Mouse (Mus musculus): ENCODE results near the gene Bfsp1. TPM values are rescaled to one million over a fixed set of nuclear protein-coding genes. Genes with fewer than 3 reads are reported as not detected.

The Bfsp1 gene
- polyA plus RNA-seq, 1 experiment from 2014 or later: 1.1 TPM

DNA sequence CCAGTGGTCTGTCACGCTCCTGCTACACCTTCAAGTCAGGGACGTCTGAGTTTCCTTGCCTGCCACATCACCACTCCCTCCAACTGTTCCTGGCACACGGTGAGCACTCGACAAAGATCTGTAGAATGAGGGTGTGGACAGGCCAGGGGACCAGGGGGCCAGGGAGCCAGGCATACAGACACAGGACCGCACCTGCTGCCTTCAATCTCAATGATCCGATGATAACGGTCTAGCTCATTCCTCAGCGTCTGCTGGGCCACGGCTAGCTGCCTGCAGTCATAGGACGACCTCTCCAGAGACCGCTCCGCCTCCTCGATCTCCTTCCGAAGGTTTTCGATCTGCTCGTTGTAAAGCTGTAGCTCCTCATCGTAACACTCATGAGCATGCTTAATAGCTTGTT is 31.3 kb downstream of the Bfsp1 start:
- Histone ChIP-seq H3K9me3 (replicated peaks; ENCODE audit: control insufficient read depth, low read length) (no peaks in the 10 kb centered on the region), H3K36me3 (ENCODE audit: control insufficient read depth, insufficient read depth, low read length) (no peaks in the 10 kb centered on the region), H3K27ac (ENCODE audit: low read length) (no peak overlapping the region), H3K27me3 (ENCODE audit: control insufficient read depth, insufficient read depth, low read length) (no peaks in the 10 kb centered on the region), H3K4me2 (ENCODE audit: low read depth, low read length) (no peak overlapping the region), H3K9ac (ENCODE audit: low read length) (no peak overlapping the region), H3K4me3 (replicated peaks; ENCODE audit: low read length) (no peak overlapping the region), H3K4me1 (ENCODE audit: control insufficient read depth, insufficient read depth, low read length) (0 out of 2 replicates have a peak, but pooled peaks cover 3% of the 10 kb centered on the region)
- no peak for ATAC-seq (ENCODE audit: insufficient read depth, low FRiP score)
- WGBS: 66% methylated on average over 17 of the region's 17 CpGs

DNA sequence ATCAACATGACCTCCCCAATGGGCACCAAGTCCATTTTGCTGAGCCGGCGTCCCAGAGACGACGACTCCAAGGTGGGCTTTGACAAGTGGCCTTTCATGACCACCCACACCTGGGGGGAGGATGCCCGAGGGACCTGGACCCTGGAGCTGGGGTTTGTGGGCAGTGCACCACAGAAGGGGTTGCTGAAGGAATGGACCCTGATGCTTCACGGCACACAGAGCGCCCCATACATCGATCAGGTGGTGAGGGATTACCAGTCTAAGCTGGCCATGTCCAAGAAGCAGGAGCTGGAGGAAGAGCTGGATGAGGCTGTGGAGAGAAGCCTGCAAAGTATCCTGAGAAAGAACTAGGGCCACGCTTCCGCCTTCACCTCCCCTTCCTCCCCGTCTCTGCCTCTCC is 49.5 kb downstream of the Bfsp1 start:
- WGBS: 88% methylated on average over 11 of the region's 11 CpGs
- Histone ChIP-seq H3K9ac (ENCODE audit: low read length) (no peak overlapping the region), H3K4me3 (replicated peaks; ENCODE audit: low read length) (no peak overlapping the region), H3K27me3 (ENCODE audit: control insufficient read depth, insufficient read depth, low read length) (no peaks in the 10 kb centered on the region), H3K9me3 (replicated peaks; ENCODE audit: control insufficient read depth, low read length) (no peaks in the 10 kb centered on the region), H3K4me1 (ENCODE audit: control insufficient read depth, insufficient read depth, low read length) (no peaks in the 10 kb centered on the region), H3K27ac (ENCODE audit: low read length) (no peak overlapping the region), H3K36me3 (ENCODE audit: control insufficient read depth, insufficient read depth, low read length) (no peaks in the 10 kb centered on the region), H3K4me2 (ENCODE audit: low read depth, low read length) (no peak overlapping the region)
- ATAC-seq (ENCODE audit: insufficient read depth, low FRiP score): no peak

DNA sequence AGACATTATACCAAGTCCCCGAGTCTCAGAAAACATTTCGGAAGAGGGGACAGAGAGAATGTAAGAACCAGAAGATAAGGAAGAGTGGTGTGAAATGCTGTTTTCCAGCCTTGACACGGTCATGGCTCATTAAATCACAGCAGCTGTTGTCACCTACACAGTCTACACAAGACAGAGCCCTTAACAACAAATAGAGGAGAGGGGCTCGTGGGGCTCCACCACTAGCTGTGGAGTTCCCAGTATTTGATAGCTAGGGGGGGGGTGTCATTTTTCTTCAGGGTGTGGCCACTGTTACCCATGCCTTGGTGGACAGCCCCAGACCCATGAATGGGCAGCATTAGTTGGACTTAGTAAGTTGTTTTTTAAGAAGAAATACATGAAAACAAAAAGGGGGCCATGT is 50.7 kb downstream of the Bfsp1 start:
- Histone ChIP-seq H3K27ac (ENCODE audit: low read length) (no peak overlapping the region), H3K9ac (ENCODE audit: low read length) (no peak overlapping the region), H3K4me3 (replicated peaks; ENCODE audit: low read length) (no peak overlapping the region), H3K27me3 (ENCODE audit: control insufficient read depth, insufficient read depth, low read length) (no peaks in the 10 kb centered on the region), H3K9me3 (replicated peaks; ENCODE audit: control insufficient read depth, low read length) (no peaks in the 10 kb centered on the region), H3K4me1 (ENCODE audit: control insufficient read depth, insufficient read depth, low read length) (no peaks in the 10 kb centered on the region), H3K4me2 (ENCODE audit: low read depth, low read length) (no peak overlapping the region), H3K36me3 (ENCODE audit: control insufficient read depth, insufficient read depth, low read length) (no peaks in the 10 kb centered on the region)
- 63% methylated on average over 4 of the region's 4 CpGs for WGBS
- no peak for ATAC-seq (ENCODE audit: insufficient read depth, low FRiP score)

DNA sequence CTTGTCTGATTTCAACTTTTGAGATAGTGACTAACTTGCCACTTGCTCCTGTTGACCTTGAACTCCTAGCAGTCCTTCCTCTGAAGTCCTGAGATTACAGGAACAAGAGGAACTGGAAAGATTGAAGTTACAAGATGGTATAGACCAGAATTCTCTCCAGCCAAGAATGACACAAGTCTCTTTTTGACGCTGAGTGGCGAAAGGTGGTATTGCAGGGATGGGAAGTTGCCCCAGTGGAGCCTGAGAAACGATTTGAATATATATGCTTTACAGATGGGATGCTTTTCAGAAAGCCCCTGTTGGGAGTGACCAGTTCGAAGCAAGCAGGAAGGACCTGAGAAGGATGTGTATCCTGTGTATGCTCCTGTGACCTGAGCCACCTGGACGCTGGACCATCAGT is 54.2 kb downstream of the Bfsp1 start:
- Histone ChIP-seq H3K4me2 (ENCODE audit: low read depth, low read length) (no peak overlapping the region), H3K36me3 (ENCODE audit: control insufficient read depth, insufficient read depth, low read length) (no peaks in the 10 kb centered on the region), H3K9me3 (replicated peaks; ENCODE audit: control insufficient read depth, low read length) (no peaks in the 10 kb centered on the region), H3K4me3 (replicated peaks; ENCODE audit: low read length) (no peak overlapping the region), H3K9ac (ENCODE audit: low read length) (no peak overlapping the region), H3K27ac (ENCODE audit: low read length) (no peak overlapping the region), H3K27me3 (ENCODE audit: control insufficient read depth, insufficient read depth, low read length) (no peaks in the 10 kb centered on the region), H3K4me1 (ENCODE audit: control insufficient read depth, insufficient read depth, low read length) (no peaks in the 10 kb centered on the region)
- no peak for ATAC-seq (ENCODE audit: insufficient read depth, low FRiP score)
- 63% methylated on average over 5 of the region's 5 CpGs for WGBS

DNA sequence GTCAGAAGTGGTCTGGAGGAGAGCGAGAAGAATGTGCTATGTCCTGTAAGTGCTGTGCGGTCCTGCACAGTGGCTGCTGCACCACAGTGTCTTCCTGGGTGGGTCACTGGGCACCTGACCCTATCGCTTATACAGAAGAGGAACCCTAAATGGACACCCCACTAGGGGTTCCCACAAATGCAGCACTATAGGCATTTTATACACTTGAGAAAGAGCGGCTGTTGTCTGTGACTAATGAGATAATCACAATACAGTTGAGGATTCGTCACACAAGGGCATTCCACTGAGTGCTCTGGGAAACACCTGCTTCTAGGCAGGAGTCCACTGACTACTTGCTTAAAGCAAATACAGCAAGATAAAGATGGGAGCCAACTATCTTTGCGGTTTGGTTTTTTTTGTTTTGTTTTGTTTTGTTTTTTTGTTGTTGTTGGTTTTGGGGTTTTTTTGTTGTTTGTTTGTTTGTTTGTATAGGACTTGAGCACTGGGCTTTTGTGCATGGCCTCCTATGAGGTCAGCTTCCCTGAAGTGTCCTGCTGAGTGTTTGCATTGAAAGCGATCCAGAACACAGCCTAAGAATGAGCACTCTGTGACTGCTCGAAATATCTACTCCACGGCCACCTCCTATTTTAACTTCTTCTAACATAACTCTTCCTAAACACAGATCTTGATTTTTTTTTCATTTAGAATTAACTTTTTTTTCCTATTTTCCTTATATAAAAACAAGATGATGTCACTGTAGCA is 55.9 kb downstream of the Bfsp1 start:
- Histone ChIP-seq H3K9ac (ENCODE audit: low read length) (no peak overlapping the region), H3K9me3 (replicated peaks; ENCODE audit: control insufficient read depth, low read length) (no peaks in the 10 kb centered on the region), H3K27ac (ENCODE audit: low read length) (no peak overlapping the region), H3K36me3 (ENCODE audit: control insufficient read depth, insufficient read depth, low read length) (no peaks in the 10 kb centered on the region), H3K4me1 (ENCODE audit: control insufficient read depth, insufficient read depth, low read length) (no peaks in the 10 kb centered on the region), H3K4me3 (replicated peaks; ENCODE audit: low read length) (no peak overlapping the region), H3K4me2 (ENCODE audit: low read depth, low read length) (no peak overlapping the region), H3K27me3 (ENCODE audit: control insufficient read depth, insufficient read depth, low read length) (no peaks in the 10 kb centered on the region)
- WGBS: 78% methylated on average over 9 of the region's 9 CpGs
- ATAC-seq (ENCODE audit: insufficient read depth, low FRiP score): no peak

DNA sequence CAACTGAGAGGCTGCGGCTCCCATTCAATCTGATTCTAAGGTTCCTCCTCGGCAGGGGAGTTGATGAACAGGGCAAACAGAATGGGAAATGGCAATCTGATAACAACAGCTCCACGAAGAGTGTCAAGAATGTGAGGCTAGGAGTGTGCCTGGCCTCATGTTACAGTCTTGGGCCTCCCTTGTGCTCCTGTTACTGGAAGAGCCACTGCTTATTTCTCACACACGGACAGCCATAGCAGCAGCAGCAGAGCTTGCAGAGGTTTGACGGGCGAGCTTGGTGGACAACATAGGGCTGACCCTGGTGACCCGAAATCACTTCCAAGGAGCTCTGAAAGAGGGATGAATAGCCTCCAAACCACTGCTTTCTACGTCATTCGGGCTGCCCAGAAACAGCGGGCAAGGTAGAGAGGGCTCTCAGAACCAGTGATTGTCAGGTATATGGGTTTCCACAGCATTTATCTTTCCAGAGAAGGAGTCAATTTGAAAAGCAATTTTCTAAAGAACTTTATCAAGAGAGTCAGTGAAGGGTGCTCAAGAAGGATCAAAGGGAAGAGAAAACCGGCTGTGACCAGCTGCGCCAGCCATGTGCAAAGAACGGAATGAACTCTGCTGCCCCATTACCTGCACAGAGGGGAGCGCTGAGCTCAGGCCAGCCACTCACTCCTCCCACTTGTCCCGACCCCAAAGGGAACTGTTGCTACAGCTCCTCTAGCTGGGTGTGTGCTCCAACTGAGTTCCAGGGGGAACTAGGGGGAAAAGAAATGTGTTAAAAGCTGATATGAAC is 56.6 kb downstream of the Bfsp1 start:
- no peaks in the 10 kb centered on the region for H3K4me1 ChIP-seq (ENCODE audit: control insufficient read depth, insufficient read depth, low read length)
- no peaks in the 10 kb centered on the region for H3K9me3 ChIP-seq (replicated peaks; ENCODE audit: control insufficient read depth, low read length)
- ATAC-seq (ENCODE audit: insufficient read depth, low FRiP score): no peak
- H3K27ac ChIP-seq (ENCODE audit: low read length): no peak overlapping the region
- no peak overlapping the region for H3K4me2 ChIP-seq (ENCODE audit: low read depth, low read length)
- 58% methylated on average over 15 of the region's 15 CpGs for WGBS
- H3K9ac ChIP-seq (ENCODE audit: low read length): no peak overlapping the region
- H3K27me3 ChIP-seq (ENCODE audit: control insufficient read depth, insufficient read depth, low read length): no peaks in the 10 kb centered on the region
- H3K36me3 ChIP-seq (ENCODE audit: control insufficient read depth, insufficient read depth, low read length): no peaks in the 10 kb centered on the region
- H3K4me3 ChIP-seq (replicated peaks; ENCODE audit: low read length): no peak overlapping the region

DNA sequence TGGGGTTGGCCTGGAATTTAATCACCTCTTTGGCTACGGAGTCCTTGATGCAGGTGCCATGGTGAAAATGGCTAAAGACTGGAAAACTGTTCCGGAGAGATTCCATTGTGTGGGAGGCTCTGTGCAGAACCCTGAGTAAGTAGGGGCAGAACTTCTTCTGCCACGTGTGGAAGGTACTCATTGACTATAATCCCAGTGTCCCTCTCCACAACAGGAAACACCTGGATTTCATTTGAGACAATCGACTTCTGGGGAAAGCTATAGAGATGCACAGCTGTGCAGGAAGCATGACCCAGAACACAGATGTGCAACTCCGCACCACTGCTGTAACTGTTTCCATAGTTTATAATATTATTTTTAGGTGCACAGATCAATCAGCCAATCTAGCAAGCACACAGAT is 61.9 kb downstream of the Bfsp1 start:
- H3K27ac ChIP-seq (ENCODE audit: low read length): no peak overlapping the region
- no peak for ATAC-seq (ENCODE audit: insufficient read depth, low FRiP score)
- no peaks in the 10 kb centered on the region for H3K9me3 ChIP-seq (replicated peaks; ENCODE audit: control insufficient read depth, low read length)
- no peak overlapping the region for H3K4me3 ChIP-seq (replicated peaks; ENCODE audit: low read length)
- WGBS: 69% methylated on average over 5 of the region's 5 CpGs
- no peaks in the 10 kb centered on the region for H3K36me3 ChIP-seq (ENCODE audit: control insufficient read depth, insufficient read depth, low read length)
- no peaks in the 10 kb centered on the region for H3K4me1 ChIP-seq (ENCODE audit: control insufficient read depth, insufficient read depth, low read length)
- no peaks in the 10 kb centered on the region for H3K27me3 ChIP-seq (ENCODE audit: control insufficient read depth, insufficient read depth, low read length)
- H3K9ac ChIP-seq (ENCODE audit: low read length): no peak overlapping the region
- H3K4me2 ChIP-seq (ENCODE audit: low read depth, low read length): no peak overlapping the region

DNA sequence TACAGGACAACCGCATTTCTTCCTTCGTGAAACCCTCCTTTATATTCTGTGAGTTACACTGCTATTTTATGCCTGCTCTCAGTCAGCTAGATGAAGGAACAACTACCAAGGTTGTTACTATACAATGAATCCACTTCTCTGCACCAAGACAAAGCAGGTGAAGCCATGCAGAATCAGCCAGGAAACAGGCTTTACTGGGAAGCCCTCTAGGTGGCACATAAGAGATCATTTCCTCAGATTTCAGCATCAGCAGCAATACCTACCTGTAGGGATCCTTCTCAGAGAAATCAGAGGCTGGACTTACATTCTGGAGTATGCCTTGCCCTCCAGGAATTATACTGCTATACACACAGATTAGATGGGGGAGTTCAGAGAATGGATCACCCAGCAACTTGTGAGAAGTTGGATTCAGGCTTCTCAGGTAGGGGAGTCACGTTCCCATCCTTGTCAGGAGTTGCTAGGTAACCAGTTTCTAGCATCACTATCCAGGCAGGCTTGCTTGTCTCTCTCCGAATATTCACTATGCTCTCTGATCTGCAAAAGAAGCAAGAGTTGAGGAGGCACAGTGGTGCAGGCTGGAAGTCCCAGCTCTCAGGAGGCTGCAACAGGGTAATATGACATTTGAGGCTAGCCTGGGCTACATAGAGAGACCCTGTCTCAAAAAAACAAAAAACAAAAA is 66.5 kb downstream of the Bfsp1 start:
- H3K9ac ChIP-seq (ENCODE audit: low read length): no peak overlapping the region
- WGBS: 69% methylated on average over 4 of the region's 4 CpGs
- no peak for ATAC-seq (ENCODE audit: insufficient read depth, low FRiP score)
- H3K9me3 ChIP-seq (replicated peaks; ENCODE audit: control insufficient read depth, low read length): no peaks in the 10 kb centered on the region
- no peak overlapping the region for H3K4me2 ChIP-seq (ENCODE audit: low read depth, low read length)
- H3K36me3 ChIP-seq (ENCODE audit: control insufficient read depth, insufficient read depth, low read length): no peaks in the 10 kb centered on the region
- no peak overlapping the region for H3K4me3 ChIP-seq (replicated peaks; ENCODE audit: low read length)
- no peaks in the 10 kb centered on the region for H3K4me1 ChIP-seq (ENCODE audit: control insufficient read depth, insufficient read depth, low read length)
- no peaks in the 10 kb centered on the region for H3K27me3 ChIP-seq (ENCODE audit: control insufficient read depth, insufficient read depth, low read length)
- H3K27ac ChIP-seq (ENCODE audit: low read length): no peak overlapping the region

DNA sequence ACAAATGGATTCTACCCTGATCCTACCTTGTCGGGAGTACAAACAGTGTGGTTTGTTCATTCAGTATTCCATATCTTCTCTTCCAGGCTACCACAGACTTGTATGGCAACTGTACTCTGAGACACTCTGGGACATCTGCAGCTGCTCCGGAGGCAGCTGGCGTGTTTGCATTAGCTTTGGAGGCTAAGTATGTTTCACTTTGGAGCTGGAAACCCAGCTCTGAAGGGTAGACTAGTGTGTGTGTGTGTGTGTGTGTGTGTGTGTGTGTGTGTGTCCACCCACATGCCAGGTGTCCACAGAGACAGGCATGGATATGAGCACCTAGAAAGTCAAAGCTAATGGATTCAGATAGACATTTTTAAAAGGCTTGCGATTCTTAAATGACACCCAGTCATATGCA is 67.1 kb downstream of the Bfsp1 start:
- no peaks in the 10 kb centered on the region for H3K27me3 ChIP-seq (ENCODE audit: control insufficient read depth, insufficient read depth, low read length)
- WGBS: 77% methylated on average over 4 of the region's 4 CpGs
- ATAC-seq (ENCODE audit: insufficient read depth, low FRiP score): no peak
- H3K4me3 ChIP-seq (replicated peaks; ENCODE audit: low read length): no peak overlapping the region
- no peaks in the 10 kb centered on the region for H3K36me3 ChIP-seq (ENCODE audit: control insufficient read depth, insufficient read depth, low read length)
- no peak overlapping the region for H3K27ac ChIP-seq (ENCODE audit: low read length)
- no peak overlapping the region for H3K9ac ChIP-seq (ENCODE audit: low read length)
- H3K4me2 ChIP-seq (ENCODE audit: low read depth, low read length): no peak overlapping the region
- H3K9me3 ChIP-seq (replicated peaks; ENCODE audit: control insufficient read depth, low read length): no peaks in the 10 kb centered on the region
- H3K4me1 ChIP-seq (ENCODE audit: control insufficient read depth, insufficient read depth, low read length): no peaks in the 10 kb centered on the region

Measured in stomach, embryonic 16.5 days (tissue).